Mouse (Mus musculus): ENCODE measurements around the gene Rtbdn. TPM values are rescaled to one million over a fixed set of nuclear protein-coding genes. Genes with fewer than 3 reads are reported as not detected.

The Rtbdn gene
- polyA plus RNA-seq, 1 experiment: not detected

DNA sequence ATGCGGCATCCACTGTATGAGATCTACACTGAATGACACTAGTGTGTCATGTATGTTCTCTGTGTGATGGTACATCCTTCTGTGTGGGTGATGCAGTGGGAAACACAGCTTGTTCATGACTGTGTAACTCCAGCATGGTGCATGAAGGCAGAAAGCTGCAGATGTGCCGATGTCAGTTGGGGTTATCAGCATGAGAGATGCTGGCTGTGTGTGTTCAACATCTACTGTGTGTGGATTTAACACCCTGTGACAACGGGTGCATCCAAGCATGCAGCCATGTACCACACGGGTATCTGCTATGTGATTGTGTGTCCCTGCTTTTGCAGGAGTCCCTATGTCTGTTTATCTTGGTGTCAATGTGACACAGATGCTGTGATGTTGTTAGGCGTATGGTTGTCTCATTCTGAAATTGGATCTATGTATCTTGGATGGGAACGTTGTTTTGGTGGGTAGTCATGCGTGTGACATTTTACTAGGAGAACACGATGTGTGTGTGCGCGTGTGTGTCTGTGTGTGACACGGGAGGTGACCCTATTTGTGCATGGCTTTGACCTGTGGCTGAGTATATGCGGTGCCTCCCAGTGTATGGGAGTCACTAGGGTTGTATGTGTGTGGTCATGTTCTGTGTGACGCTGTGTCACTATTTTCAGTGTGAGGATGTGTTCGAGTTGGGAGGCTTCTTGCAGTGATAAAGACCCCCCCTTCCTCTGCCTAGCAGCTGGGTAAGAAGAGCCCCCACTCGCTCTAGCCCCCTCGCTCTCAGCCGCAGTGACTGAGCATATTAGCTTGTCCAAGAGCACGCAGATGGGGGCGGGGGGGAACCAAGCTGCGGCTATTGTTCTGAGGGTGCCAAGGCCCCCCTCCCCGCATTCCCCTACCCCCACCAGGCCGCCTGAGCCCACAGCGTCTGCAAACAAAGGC, 10.5 kb upstream of the Rtbdn start:
- peaks cover 78% of the 10 kb centered on the region for H3K27me3 ChIP-seq (replicated peaks)
- H3K36me3 ChIP-seq (replicated peaks; ENCODE audit: low read length): no peaks in the 10 kb centered on the region
- peaks cover 39% of the 10 kb centered on the region for H3K4me1 ChIP-seq
- H3K9me3 ChIP-seq: no peaks in the 10 kb centered on the region
- H3K4me3 ChIP-seq (replicated peaks): peak overlapping the region; percentile 89
- TF ChIP-seq FLI1 (IDR thresholded peaks at IDR 0.05; ENCODE audit: low read length): no peak
- TF ChIP-seq GATA1 (IDR thresholded peaks at IDR 0.05; ENCODE audit: borderline replicate concordance, low read length): no peak

DNA sequence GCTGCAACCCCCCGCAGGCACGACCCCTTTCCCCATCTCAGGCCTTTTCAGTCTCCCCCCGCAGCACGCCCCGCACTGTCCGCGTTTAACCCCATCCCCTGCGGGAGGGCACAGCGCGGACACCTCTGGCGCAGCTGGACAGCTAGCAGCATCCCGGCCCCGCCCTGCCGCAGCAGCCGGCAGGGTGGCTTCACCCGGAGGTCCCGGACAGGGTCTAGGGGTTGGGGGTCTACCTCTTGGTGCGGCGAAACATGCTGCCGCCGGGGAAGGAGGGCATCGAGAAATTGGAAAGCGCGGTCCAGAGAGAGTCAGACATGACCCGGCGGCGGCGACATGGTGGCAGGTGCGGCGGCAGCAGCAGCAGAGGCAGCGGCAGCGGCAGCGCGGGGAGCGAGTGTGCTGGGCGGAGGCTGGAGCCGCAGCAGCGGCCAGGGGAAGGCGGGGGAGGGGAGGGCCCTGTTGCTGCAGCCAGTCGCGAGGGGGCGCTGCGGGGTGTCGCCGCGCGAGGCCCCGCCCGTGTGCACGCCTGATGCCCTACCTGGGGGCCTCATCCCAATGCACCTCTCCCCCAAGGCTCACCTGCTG, 9.7 kb upstream of the Rtbdn start, which contains the start of gene Mast1:
Gene Mast1, minus strand, starts transcription at position 398 of the 585 bp plus-strand sequence.
- H3K27me3 ChIP-seq (replicated peaks): peaks cover 79% of the 10 kb centered on the region
- H3K36me3 ChIP-seq (replicated peaks; ENCODE audit: low read length): no peaks in the 10 kb centered on the region
- H3K4me1 ChIP-seq: peaks cover 39% of the 10 kb centered on the region
- peak within 1 kb of the TSS; percentile 89 for H3K4me3 ChIP-seq (replicated peaks)
- TF ChIP-seq FLI1 (IDR thresholded peaks at IDR 0.05; ENCODE audit: low read length) (no peak), GATA1 (IDR thresholded peaks at IDR 0.05; ENCODE audit: borderline replicate concordance, low read length) (no peak)
- no peaks in the 10 kb centered on the region for H3K9me3 ChIP-seq

DNA sequence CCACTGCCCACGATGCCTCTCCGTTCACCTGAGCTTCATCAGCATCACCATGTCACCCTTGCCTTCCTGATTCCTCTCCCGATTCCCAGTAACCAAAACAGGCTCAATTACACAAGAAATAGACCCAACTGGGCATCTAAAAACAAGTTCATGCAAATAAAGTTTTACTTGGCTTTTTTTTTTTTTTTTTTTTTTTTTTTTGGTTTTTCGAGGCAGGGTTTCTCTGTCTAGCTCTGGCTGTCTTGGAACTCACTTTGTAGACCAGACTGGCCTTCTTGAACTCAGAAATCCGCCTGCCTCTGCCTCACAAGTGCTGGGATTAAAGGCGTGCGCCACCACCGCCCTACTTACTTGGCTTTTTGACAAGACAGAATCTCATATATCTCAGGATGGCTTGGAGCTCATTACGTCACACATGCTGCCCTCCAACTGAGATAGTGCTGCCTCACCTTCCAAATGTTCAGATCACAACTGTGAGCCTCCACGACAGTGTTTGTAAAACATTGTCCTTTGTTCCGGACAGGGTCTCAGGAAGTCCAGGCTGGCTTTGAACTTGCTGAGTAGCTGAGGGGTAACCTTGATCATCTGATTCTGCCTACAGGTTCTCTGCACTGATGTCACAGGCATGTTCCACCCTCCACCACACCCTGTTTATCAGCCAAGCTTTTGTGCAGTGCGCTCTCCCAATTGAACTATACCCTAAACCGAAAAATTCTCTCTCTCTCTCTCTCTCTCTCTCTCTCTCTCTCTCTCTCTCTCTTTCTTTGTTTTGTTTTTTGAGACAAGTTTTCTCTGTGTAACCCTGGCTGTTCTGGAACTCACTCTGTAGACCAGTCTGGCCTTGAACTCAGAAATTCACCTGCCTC, 8.9 kb upstream of the Rtbdn start:
- TF ChIP-seq GATA1 (IDR thresholded peaks at IDR 0.05; ENCODE audit: borderline replicate concordance, low read length): no peak
- peaks cover 73% of the 10 kb centered on the region for H3K27me3 ChIP-seq (replicated peaks)
- H3K4me3 ChIP-seq (replicated peaks): peak overlapping the region; percentile 89

DNA sequence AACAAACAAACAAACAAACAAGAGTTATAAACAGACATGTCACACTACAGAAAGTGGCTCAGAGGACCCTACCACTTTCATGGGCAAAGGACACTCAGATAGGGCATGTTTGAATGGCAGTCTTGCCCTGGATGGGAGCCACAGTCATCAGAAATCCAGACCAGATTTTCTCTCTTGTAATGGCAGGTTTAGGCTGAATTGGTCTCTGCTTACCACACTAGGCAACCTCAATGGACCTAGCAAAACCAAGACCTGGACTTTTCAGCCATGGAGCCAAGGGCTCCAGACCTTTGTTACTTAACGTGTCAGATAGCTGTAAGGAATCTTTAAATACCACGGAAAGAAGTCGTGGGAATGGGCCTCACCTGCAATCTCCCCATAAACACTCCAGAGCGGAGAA, 3.1 kb upstream of the Rtbdn start:
- TF ChIP-seq GATA1 (IDR thresholded peaks at IDR 0.05; ENCODE audit: borderline replicate concordance, low read length): no peak
- TF ChIP-seq FLI1 (IDR thresholded peaks at IDR 0.05; ENCODE audit: low read length): no peak
- Histone ChIP-seq H3K4me3 (replicated peaks) (no peak overlapping the region), H3K9me3 (no peaks in the 10 kb centered on the region), H3K36me3 (replicated peaks; ENCODE audit: low read length) (no peaks in the 10 kb centered on the region), H3K4me1 (peaks cover 30% of the 10 kb centered on the region), H3K27me3 (replicated peaks) (peaks cover 68% of the 10 kb centered on the region)

More for the DNA sequence above, 8.9 kb upstream of the Rtbdn start:
- Histone ChIP-seq H3K36me3 (replicated peaks; ENCODE audit: low read length) (no peaks in the 10 kb centered on the region), H3K4me1 (peaks cover 39% of the 10 kb centered on the region), H3K9me3 (no peaks in the 10 kb centered on the region)

DNA sequence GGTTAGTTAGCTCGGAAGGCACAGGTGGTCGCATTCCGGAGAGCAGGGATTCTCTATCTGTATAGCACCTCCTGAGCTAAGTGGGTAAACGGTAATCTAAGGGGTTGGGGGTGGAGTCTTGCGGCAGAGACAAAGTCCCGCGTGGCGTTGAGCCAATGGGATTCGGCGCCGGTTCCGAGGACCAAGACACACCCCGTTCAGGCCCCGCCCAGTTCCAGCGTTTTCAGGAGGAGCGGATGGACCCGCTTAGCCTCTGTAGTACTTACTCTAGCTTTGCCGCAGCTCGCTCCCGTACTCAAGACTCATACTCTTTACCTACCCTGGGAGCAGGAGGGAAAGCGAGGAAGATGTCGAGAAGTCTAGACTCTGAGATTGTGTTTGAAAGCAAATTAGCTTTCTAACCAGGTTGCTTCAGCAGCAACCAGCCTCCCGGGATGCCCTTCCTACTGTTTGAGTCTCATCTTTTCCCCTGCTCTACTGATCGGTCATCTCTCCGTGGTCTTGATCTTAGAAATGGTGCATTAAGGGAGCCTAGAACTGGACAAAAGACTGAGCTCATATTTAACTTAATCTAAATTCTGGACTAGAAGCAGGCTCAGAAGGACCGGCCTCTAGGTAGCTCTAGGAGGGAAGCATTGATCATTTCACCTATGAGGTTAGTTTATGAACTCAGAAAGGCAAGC, 2.2 kb upstream of the Rtbdn start:
- H3K4me3 ChIP-seq (replicated peaks): peak overlapping the region; percentile 53
- no peaks in the 10 kb centered on the region for H3K36me3 ChIP-seq (replicated peaks; ENCODE audit: low read length)
- H3K27me3 ChIP-seq (replicated peaks): peaks cover 69% of the 10 kb centered on the region
- H3K4me1 ChIP-seq: peaks cover 30% of the 10 kb centered on the region
- TF ChIP-seq FLI1 (IDR thresholded peaks at IDR 0.05; ENCODE audit: low read length) (no peak), GATA1 (IDR thresholded peaks at IDR 0.05; ENCODE audit: borderline replicate concordance, low read length) (no peak)
- no peaks in the 10 kb centered on the region for H3K9me3 ChIP-seq

DNA sequence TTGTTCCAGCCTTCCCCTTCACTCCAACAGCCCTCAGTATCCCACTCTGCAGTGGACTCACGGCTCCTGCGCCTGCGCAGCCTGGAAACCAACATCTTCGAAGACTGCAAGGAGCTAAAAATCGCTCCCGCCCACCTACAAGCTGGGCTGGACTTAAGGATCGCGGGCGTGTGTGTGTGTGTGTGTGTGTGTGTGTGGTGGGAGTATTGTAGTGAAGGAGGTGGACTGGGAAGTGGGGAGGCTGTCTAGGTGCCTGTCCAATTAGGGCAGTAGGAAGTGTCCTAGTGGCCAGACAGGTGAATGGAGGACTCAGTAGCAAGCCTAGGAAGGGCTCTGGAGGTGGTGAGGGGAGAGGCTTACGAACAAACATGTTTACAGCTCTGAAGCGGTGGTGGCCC, 1.6 kb upstream of the Rtbdn start:
- TF ChIP-seq GATA1 (IDR thresholded peaks at IDR 0.05; ENCODE audit: borderline replicate concordance, low read length): no peak
- no peak for TF ChIP-seq FLI1 (IDR thresholded peaks at IDR 0.05; ENCODE audit: low read length)
- peaks cover 73% of the 10 kb centered on the region for H3K27me3 ChIP-seq (replicated peaks)

DNA sequence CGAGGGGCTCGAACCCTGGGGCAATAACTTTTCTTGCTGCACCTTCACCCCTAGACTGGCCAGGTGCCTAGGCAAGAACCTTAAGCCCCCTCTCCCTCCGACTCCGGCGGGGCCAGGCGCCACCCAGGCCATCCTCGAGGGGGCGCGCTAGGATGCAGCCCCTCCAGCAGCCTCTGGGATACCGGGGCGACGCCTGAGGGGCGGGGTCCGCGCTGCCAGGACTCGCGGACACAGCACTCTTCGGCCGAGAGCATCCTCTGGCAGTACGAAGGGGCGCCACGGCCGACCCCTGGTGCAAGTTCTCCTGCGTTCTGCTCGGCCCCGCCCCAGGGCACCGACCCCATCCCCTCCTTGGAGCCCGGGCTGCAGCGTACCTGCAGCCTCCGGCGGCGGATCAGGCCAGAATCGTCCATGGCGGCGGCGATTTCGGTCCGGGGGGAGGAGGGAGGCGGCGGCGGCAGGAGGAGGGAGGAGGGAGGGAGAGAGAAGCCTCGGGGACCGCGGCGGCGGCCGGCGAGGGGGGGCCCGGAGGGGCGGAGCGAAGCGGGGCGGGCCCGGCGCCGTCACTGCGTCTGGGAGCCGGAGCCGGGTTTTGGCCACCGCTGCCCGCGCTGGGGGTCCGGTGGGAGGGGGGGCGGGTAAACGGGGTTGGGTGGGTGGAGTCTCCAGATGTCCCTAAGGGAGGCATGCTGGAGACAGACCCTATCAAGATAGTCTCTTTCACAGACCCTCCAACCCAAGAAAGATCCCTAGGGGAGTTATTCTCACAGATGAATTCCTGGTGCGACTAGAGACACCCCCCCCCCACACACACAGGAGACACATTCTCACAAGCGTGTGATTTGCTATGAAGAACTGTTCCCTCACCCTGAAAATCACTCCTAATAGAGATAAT, 911 bp upstream of the Rtbdn start:
- peaks cover 30% of the 10 kb centered on the region for H3K4me1 ChIP-seq
- peaks cover 73% of the 10 kb centered on the region for H3K27me3 ChIP-seq (replicated peaks)
- H3K9me3 ChIP-seq: no peaks in the 10 kb centered on the region
- H3K36me3 ChIP-seq (replicated peaks; ENCODE audit: low read length): no peaks in the 10 kb centered on the region
- H3K4me3 ChIP-seq (replicated peaks): peak overlapping the region; percentile 65
- TF ChIP-seq FLI1 (IDR thresholded peaks at IDR 0.05; ENCODE audit: low read length) (no peak), GATA1 (IDR thresholded peaks at IDR 0.05; ENCODE audit: borderline replicate concordance, low read length) (no peak)

More for the DNA sequence above, 1.6 kb upstream of the Rtbdn start:
- Histone ChIP-seq H3K36me3 (replicated peaks; ENCODE audit: low read length) (no peaks in the 10 kb centered on the region), H3K4me3 (replicated peaks) (peak overlapping the region; percentile 14), H3K4me1 (peaks cover 30% of the 10 kb centered on the region), H3K9me3 (no peaks in the 10 kb centered on the region)

DNA sequence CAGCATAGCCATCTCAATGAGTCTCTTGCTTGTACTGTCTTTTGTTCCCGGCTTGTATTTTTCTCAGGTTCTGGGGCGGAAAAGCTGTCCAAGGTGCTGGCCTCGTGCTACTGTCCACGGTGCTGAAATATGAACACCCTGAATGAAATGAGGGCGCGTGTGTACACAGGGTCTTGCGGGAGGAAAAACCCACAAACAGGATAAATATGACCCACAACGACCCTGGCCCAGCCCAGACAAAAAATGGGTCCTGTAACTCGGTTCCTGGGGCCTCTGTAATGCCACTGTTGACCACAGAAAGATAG, 402 bp downstream of the Rtbdn start:
- peaks cover 75% of the 10 kb centered on the region for H3K27me3 ChIP-seq (replicated peaks)
- TF ChIP-seq GATA1 (IDR thresholded peaks at IDR 0.05; ENCODE audit: borderline replicate concordance, low read length) (no peak), FLI1 (IDR thresholded peaks at IDR 0.05; ENCODE audit: low read length) (no peak)

More for the DNA sequence above, 402 bp downstream of the Rtbdn start:
- Histone ChIP-seq H3K9me3 (no peaks in the 10 kb centered on the region), H3K4me1 (peaks cover 30% of the 10 kb centered on the region), H3K4me3 (replicated peaks) (no peak overlapping the region), H3K36me3 (replicated peaks; ENCODE audit: low read length) (no peaks in the 10 kb centered on the region)
